Mouse (Mus musculus) kidney, adult 2 months (tissue): ENCODE measurements around the gene Cst7.

Experiments
- CTCF ChIP-seq: fragments of 200-500 bp; conservative IDR thresholded peaks from 2 replicates; pipeline ENCODE4 v1.5.1; 2011; ENCODE audit warnings: low read depth, mild to moderate bottlenecking, control low read depth, low read length, moderate library complexity, mixed read lengths; ENCODE audit not compliant: insufficient read depth, insufficient read length
- POLR2A ChIP-seq: fragments of 200-500 bp; IDR thresholded peaks from one replicate; pipeline ENCODE4 v1.6.1; 2011; ENCODE audit warnings: low read depth, low read length, control low read depth

DNA sequence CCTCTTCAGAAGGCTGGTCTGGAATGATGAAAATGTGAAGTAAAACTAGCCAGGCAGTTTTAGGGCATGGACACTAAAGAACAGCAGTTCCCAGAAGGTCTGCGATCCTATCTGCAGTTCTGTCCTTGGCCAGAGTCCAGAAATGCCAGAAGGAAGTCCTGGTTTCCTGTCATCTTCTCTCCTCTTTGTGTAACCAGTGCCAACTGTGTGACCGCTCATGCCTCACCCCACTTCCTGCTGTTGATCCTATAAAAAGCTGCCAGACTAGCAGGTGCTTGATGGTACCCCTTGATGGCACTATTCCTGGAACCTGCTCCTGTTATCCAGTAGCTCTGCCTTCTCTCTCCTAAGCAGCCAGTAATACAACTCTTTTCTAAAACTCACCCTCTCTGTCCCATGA lies 3.2 kb upstream of the Cst7 start:
- TF ChIP-seq POLR2A = no peak
- TF ChIP-seq CTCF = no peak
